Mouse (Mus musculus) liver, postnatal 0 days (tissue): ENCODE results near the gene Ndufs8. TPM values are rescaled to one million over a fixed set of nuclear protein-coding genes. Genes with fewer than 3 reads are reported as not detected.
A peak's percentile ranks its signal among the peaks of the same experiment; 100 is the strongest.

ENCODE experiments used
- ATAC-seq: fragments of 200-750 bp; cut with Nextera tagmentation; 2 replicates; pipeline ENCODE4 v1.8.0; 2017; ENCODE audit warnings: mild to moderate bottlenecking, moderate library complexity
- DNase-seq: peaks from one replicate; pipeline ENCODE4 v3.0.0-alpha.2; 2016
- H3K27ac ChIP-seq: fragments of 300-500 bp; sonication (generic); 2 replicates; pipeline ENCODE4 v1.5.1; 2014; ENCODE audit warnings: antibody characterized with exemption, moderate library complexity, mild to moderate bottlenecking, low read depth
- H3K27me3 ChIP-seq: fragments of 300-500 bp; sonication (generic); 2 replicates; pipeline ENCODE4 v1.6.1; 2014; ENCODE audit warnings: low read length, control low read depth, mixed read lengths; ENCODE audit not compliant: insufficient read depth
- H3K36me3 ChIP-seq: fragments of 300-500 bp; sonication (generic); replicated peaks from 2 replicates; pipeline ENCODE4 v1.6.1; 2014; ENCODE audit warnings: mild to moderate bottlenecking, control low read depth, low read length, moderate library complexity, mixed read lengths; ENCODE audit not compliant: insufficient read depth
- H3K4me1 ChIP-seq: fragments of 300-500 bp; sonication (generic); 2 replicates; pipeline ENCODE4 v1.6.1; 2014; ENCODE audit warnings: antibody characterized with exemption, mild to moderate bottlenecking, control low read depth; ENCODE audit not compliant: insufficient read depth
- H3K4me2 ChIP-seq: fragments of 300-500 bp; sonication (generic); 2 replicates; pipeline ENCODE4 v1.6.1; 2014; ENCODE audit warnings: low read depth, mild to moderate bottlenecking, low read length, moderate library complexity, mixed read lengths
- H3K4me3 ChIP-seq: fragments of 300-500 bp; sonication (generic); 2 replicates; pipeline ENCODE4 v1.5.1; 2014; ENCODE audit warnings: low read depth, low read length
- H3K9ac ChIP-seq: fragments of 300-500 bp; sonication (generic); replicated peaks from 2 replicates; pipeline ENCODE4 v1.6.1; 2014; ENCODE audit warnings: mild to moderate bottlenecking, moderate library complexity
- H3K9me3 ChIP-seq: fragments of 300-500 bp; sonication (generic); 2 replicates; pipeline ENCODE4 v1.6.1; 2016; ENCODE audit warnings: mild to moderate bottlenecking, control low read depth, low read length, mixed read lengths
- CTCF ChIP-seq: sonication (generic); IDR thresholded peaks from 2 replicates; pipeline ENCODE4 v1.5.1; 2016; ENCODE audit warnings: antibody characterized with exemption, low read depth
- EP300 ChIP-seq: IDR thresholded peaks from 2 replicates; pipeline ENCODE4 v1.6.1; 2016; ENCODE audit warnings: antibody characterized with exemption, low read depth, mild to moderate bottlenecking
- WGBS: fragments of 180-500 bp; shearing (Covaris S2); extraction: QIAGEN DNeasy Blood & Tissue Kit; methylation state at CpG from one replicate; pipeline ENCODE4 v1.1.7; 2014; ENCODE audit not compliant: insufficient replicate concordance; 5-methylcytosine and 5-hydroxymethylcytosine counted together
- polyA plus RNA-seq: library from polyadenylated mRNA; unstranded; fragments of >200 nt; fragmentation: Nextera tagmentation; extraction: Ambion mirVana; gene quantifications from 2 replicates; pipeline ENCODE4 v1.2.1, GENCODE M21; 2015

Gene Ndufs8
- polyA plus RNA-seq, 1 experiment from 2014 or later: 167 TPM

DNA sequence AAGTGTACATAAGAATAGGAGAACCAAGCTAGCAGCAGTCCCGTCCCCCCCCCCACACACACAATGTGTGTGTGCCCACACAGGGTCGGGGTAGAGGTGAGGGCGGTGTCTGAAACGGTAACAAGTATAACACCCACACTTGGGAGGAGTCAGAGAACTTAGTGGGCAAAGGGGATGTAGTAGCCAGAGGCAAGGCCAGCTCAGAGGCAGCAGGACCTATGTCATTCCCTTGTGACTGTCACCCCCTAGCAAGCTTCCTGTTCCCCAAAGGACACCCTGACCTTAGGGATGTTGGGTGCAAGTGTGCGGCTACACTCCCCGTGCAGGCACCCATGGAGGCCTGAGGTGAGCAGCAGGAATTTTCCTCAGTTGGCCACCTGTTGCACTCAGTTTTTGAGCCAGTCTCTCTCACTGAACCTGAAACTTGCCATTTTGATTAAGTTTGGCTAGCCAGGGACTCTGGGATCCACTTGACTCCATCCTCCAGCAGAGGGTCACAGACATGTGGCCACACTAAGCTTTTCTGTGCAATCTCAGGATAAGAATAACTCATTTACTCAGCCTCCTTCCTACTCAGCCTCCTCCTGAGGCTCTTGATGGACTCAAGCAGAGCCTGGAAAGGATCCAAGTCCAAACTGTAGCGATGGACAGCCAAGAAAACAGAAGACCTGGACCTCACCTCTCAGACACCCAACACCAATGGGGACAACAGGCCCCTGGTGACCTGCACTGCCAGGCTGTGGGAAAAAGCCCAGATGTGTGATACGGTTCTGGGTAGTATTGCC, 4.5 kb downstream of the Ndufs8 start:
- DNase-seq: no peak
- WGBS: 62% methylated on average over 8 of the region's 8 CpGs
- no peak for ATAC-seq
- Histone ChIP-seq H3K4me2 (peak overlapping the region; percentile 90), H3K9me3 (no peaks in the 10 kb centered on the region), H3K27ac (peak overlapping the region; percentile 91), H3K27me3 (no peaks in the 10 kb centered on the region), H3K4me3 (peak overlapping the region; percentile 72), H3K36me3 (peaks cover 28% of the 10 kb centered on the region), H3K9ac (peak overlapping the region; percentile 84; the same call in 1 of the 2 replicates), H3K4me1 (peaks cover 40% of the 10 kb centered on the region)
- no peak for TF ChIP-seq EP300
- TF ChIP-seq CTCF: no peak

- TF ChIP-seq EP300 (no peak), CTCF (no peak)
- 3% methylated on average over 35 of the region's 36 CpGs for WGBS
- H3K4me1 ChIP-seq: peaks cover 40% of the 10 kb centered on the region
- H3K4me2 ChIP-seq: peak within 1 kb of the TSS; percentile 90
- ATAC-seq (peak; percentile 87), DNase-seq (peak; percentile 86)
- H3K9ac ChIP-seq: peak within 1 kb of the TSS; percentile 84
- peaks cover 38% of the 10 kb centered on the region for H3K36me3 ChIP-seq
- no peaks in the 10 kb centered on the region for H3K27me3 ChIP-seq
- H3K4me3 ChIP-seq: peak within 1 kb of the TSS; percentile 72
- H3K9me3 ChIP-seq: no peaks in the 10 kb centered on the region
- H3K27ac ChIP-seq: peak within 1 kb of the TSS; percentile 91
Measured at GRCm38 (mm10) chr19:3906795-3907786, 5.5 kb downstream of the Ndufs8 start, which contains the start of gene Tcirg1. TSS of gene Tcirg1 (minus strand) at chr19:3907133.

- 2% methylated on average over 10 of the region's 10 CpGs for WGBS
- no peak for DNase-seq
- Histone ChIP-seq H3K4me2 (peak overlapping the region; percentile 90), H3K36me3 (peaks cover 45% of the 10 kb centered on the region), H3K27ac (peak overlapping the region; percentile 91), H3K4me3 (peak overlapping the region; percentile 72), H3K9me3 (no peaks in the 10 kb centered on the region), H3K4me1 (peaks cover 32% of the 10 kb centered on the region), H3K9ac (peak overlapping the region; percentile 84), H3K27me3 (no peaks in the 10 kb centered on the region)
- TF ChIP-seq EP300 (no peak), CTCF (no peak)
- no peak for ATAC-seq
Measured at GRCm38 (mm10) chr19:3906326-3906725, 6.2 kb downstream of the Ndufs8 start.

GRCm38 (mm10) chr19:3905261-3905969, 7.2 kb downstream of the Ndufs8 start:
- TF ChIP-seq EP300 (0 out of 2 replicates have a peak, but pooled peaks have one; percentile 3), CTCF (no peak)
- Histone ChIP-seq H3K27me3 (no peaks in the 10 kb centered on the region), H3K4me3 (peak overlapping the region; percentile 72), H3K27ac (peak overlapping the region; percentile 91), H3K4me2 (peak overlapping the region; percentile 90), H3K4me1 (peaks cover 32% of the 10 kb centered on the region), H3K9ac (peak overlapping the region; percentile 84), H3K36me3 (peaks cover 49% of the 10 kb centered on the region), H3K9me3 (no peaks in the 10 kb centered on the region)
- WGBS: 7% methylated on average over 6 of the region's 6 CpGs
- peak; percentile 8 for ATAC-seq
- peak; percentile 63 for DNase-seq

DNA sequence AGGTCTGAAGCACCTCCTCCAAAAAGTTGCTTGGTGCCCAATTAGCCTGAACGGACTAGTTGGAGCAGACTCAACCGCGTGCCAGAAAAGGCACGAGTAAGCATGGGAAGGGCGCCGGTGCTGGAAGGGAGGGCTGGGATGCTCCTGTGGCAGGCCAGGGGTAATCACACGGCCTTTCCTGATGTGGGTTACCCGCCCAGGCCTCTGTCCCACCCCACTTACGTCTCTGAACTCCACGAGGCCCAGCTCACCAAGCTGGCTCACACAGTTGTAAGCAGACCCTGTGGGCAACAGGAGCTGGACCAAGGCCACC, 8.3 kb downstream of the Ndufs8 start:
- H3K36me3 ChIP-seq: peaks cover 45% of the 10 kb centered on the region
- H3K9me3 ChIP-seq: no peaks in the 10 kb centered on the region
- WGBS: 69% methylated on average over 10 of the region's 10 CpGs
- H3K4me1 ChIP-seq: peaks cover 32% of the 10 kb centered on the region
- no peak overlapping the region for H3K27ac ChIP-seq
- peak overlapping the region; percentile 90 for H3K4me2 ChIP-seq
- H3K4me3 ChIP-seq: peak overlapping the region; percentile 72; the same call in 1 of the 2 replicates
- no peaks in the 10 kb centered on the region for H3K27me3 ChIP-seq
- no peak for TF ChIP-seq EP300
- no peak for TF ChIP-seq CTCF
- H3K9ac ChIP-seq: no peak overlapping the region
- no peak for DNase-seq
- ATAC-seq: no peak
